Mouse (Mus musculus) liver, adult (tissue): ENCODE data around the gene Olfr1394.

Experiments used
- GATA4 ChIP-seq: IDR thresholded peaks from 2 replicates; pipeline ENCODE4 v1.6.1; 2014; ENCODE audit warnings: mild to moderate bottlenecking, low read length; ENCODE audit not compliant: insufficient replicate concordance

Olfr1394 gene

DNA sequence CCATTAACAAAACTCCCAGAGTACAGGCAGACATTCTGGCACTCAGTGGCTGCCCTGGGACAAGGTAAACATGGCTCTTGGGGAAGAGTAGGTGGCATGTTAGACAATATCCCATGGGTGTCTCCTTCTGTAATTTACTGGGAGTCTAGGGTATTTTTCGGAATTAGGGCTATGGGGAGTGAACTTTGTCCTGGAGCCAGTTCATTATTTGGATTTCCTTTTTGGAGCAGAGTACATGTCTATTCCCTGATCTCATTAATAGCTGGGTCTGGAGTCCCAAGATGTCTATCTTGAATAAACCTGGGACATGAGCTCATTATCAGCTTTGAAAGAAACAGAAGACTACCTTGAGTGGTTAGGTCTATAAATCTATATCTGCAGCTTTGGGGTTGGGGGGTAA is at the start of gene Olfr1394:
Gene Olfr1394 (plus strand): TSS at position 301 of the 400 bp plus-strand sequence.
- no peak for TF ChIP-seq GATA4

- TF ChIP-seq GATA4 = peak; percentile 38; the same call in 1 of the 2 replicates
Observed at GRCm38 (mm10) chr11:49105752-49106151, 48.4 kb upstream of the Olfr1394 start.

DNA sequence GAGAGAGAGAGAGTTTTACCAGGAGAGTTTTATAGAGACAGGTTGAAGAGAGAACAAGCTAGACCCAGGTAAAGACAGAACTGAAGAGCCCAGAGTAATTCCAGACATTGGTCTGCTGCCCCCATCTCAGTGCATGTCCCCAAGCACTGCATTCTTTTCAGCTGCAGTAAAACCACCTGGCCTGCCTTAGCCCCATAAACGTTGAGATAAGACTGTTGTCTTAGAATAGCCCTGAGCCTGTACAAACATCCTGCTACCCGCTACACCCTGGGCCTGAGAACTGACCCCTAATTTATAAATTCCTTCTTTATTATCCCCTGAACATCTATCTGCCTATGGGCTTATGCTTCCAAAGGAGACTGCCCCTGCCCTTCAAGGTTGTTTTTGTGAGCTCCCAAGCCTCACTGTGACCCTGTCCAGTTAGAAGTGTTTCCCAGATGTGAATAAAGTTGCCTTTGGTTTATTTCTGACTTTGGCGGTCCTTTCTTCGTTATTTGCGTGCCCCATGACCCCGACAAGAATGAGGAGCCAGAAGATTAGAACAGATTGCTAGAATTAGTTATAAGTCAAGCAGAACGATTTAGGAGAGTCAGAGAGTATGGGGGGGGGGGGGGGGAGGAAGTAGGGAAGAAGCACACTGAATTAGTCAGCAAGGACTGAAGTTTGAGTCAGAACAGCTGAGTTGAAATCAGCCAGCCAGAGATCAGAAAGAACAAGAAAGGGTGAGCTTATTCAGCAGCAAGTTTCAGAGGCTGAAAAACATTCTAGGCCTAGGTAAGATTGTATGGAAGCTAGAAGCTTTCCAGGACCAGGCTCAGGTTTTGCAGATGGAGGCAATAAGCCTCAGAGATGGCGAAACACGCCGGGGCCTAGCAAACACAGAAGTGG is 46.3 kb upstream of the Olfr1394 start:
- TF ChIP-seq GATA4 = no peak

DNA sequence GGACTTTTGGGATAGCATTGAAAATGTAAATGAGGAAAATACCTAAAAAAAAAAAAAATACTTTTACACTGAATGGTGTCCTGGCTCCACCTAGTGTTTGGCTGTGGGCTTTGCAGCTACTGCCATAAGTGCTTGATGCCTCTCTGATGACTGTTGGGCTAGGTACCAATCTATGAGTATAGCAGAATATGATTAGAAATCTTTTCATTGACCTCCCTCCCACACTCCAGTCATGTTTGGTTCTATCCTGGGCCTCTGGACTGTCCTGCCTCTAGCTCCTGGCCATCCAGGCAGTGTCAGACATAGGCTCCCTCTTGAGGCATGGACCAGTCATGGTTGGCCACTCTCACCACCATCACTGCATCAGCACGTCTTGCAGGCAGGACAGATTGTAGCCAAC is 45.3 kb upstream of the Olfr1394 start:
- no peak for TF ChIP-seq GATA4

GRCm38 (mm10) chr11:49111000-49111399 is 43.2 kb upstream of the Olfr1394 start:
- no peak for TF ChIP-seq GATA4

DNA sequence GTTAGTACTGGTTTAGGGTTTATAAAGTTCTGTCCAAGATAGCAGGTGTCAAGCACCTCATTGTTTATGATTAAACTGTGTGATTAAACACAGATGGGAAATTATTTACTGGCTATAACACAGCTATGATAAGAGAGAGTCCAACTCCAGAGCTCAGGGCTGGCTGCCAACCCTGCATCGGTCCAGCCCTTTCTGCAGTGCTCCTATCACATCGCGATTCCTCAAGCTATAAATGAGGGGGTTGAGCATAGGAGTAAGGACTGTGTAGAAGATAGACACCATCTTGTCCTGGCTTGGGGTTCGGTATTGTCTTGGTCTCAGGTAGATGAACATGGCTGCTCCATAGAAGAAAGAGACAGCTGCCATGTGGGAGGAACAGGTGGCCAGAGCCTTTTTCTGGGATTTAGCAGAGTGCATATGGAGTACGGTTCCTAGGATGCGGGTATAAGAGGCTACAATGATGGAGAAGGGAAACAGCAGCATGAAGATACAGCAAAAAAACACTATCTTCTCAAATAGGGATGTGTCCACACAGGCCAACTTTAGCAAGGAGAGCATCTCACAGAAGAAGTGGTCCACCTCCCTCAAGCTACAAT is 41.5 kb upstream of the Olfr1394 start:
- TF ChIP-seq GATA4 = no peak

DNA sequence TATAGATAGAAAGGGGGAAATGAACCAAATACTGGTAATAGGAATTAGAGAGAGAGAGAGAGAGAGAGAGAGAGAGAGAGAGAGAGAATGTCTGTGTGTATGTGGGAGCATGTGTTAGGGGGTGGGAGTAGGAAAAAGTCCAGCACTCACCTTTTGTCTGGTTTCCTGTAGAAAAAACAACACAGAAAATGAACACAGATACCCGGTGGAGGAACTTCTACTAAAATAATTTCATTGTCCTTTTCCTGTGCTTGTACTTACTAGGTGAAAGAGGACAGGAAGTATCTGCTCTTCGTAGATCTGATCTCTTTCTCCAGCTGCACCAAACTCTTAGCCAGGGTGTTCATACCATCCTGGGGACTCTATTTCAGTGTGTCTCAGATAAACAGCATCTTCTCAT is 40.0 kb upstream of the Olfr1394 start:
- no peak for TF ChIP-seq GATA4

GRCm38 (mm10) chr11:49114774-49115173 is 39.4 kb upstream of the Olfr1394 start, which contains the start of gene Olfr1396:
TSS of gene Olfr1396 (minus strand) at chr11:49114874.
- TF ChIP-seq GATA4 = no peak

DNA sequence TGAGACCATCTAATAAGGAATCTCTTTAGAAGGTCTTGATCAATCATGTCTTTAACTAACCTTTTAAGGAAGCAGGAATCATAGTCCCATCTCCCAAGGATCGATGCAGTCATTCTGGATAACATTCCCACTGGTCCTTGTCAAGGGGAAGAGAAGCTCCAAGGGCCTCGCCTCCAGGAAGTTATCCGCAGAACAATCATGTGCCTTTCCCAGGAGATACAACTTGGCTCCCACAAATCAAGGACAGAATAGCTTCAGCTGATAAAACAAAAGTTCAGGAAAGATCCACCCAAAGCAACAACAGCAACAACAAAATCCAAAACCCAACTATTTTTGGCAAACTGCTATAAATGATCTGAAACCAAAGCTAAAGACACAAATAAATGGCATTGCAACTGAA is 34.5 kb upstream of the Olfr1394 start:
- no peak; the same call in 1 of the 2 replicates for TF ChIP-seq GATA4

DNA sequence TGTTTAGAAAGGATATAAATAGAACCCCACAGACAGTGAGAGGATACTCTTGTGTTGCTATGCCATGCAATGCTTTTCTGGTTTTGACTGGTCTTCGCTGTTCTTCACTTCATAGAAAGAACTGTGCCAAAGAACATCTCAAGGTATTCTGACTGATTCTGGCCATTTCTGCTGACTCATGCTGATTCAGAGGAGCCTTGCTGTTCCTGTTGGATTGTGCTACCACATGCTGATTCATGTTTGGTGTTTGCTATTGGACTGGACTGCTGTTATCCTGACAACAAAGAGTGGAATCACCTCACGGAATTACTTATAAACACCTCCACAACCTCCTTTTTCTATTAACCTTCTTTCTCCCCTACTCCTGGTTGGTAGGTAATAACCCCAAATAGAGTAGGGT is 30.0 kb upstream of the Olfr1394 start:
- no peak for TF ChIP-seq GATA4

- TF ChIP-seq GATA4 = no peak
Observed at GRCm38 (mm10) chr11:49141974-49142373, 12.2 kb upstream of the Olfr1394 start, which contains the start of gene Olfr1395. TSS of gene Olfr1395 (plus strand) at chr11:49142274.

- no peak for TF ChIP-seq GATA4
Observed at GRCm38 (mm10) chr11:49156821-49157814, 2.9 kb downstream of the Olfr1394 start.

DNA sequence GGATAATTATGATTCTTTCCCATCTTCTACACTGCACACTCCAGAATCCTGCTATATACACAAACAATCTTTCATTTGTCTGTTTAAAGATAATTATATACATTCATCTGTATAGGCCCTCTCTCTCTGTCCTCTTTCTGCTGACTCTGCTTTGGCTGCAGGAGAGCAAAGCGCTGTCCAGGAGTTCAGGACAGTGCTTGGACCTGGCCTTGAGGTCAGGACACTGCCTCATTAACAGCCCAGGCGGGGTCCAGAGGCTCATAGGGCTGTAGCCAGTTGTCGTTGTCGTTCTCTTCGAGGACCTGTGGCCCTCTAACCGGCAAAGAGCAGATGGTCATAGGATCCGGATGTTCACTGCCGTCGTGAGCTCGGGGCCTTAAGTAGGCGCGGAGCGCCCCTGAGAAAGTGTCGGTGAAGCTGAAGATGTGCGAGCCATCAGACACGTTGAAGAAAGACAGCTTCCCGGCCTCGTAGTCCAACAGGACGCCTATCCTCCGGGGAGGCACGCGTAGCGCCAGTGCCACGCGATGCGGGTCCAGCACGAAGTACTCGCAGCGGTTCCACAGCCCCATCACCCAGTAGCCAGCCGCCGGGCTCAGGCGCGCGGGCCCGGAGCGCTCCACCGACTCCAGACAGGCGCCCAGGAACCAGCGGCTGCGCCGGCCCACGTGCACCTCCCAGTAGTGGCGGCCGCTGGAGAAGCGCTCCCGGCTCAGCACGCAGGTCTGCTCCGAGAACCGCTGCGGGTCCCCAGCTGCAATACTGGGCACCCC is 14.8 kb downstream of the Olfr1394 start:
- no peak for TF ChIP-seq GATA4

DNA sequence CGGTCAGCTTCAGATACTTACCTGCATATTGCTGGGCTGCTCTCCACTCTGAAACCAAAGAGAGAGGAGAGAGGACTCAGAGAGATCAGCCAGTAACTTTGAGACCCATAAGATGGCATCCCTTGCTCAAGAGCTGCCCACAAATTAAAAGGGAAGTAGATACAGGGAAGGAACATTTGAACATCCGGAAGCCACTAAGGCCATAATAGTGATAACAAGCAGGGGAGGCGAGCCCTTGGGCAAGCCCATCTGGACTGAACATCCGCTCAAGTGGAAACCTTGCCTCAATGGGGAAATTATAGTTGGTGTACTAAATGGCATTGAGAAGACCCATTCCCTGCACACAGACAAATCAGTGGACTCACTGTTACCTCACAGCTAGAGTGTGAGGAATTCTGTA is 16.4 kb downstream of the Olfr1394 start:
- no peak for TF ChIP-seq GATA4
